Mouse (Mus musculus) brain, embryonic 14.5 days (tissue): ENCODE measurements around the gene Hnrnpk.

Experiments used
- CTCF ChIP-seq: fragments of 200-500 bp; IDR thresholded peaks from 2 replicates; pipeline ENCODE4 v1.5.1; 2012; ENCODE audit warnings: inconsistent platforms, mild to moderate bottlenecking, moderate library complexity, borderline replicate concordance; ENCODE audit not compliant: insufficient read depth, insufficient read length; ENCODE audit errors: extremely low read depth
- POLR2A ChIP-seq: fragments of 200-500 bp; IDR thresholded peaks from 2 replicates; pipeline ENCODE4 v1.6.1; 2012; ENCODE audit warnings: mild to moderate bottlenecking, inconsistent platforms, borderline replicate concordance; ENCODE audit not compliant: poor library complexity, insufficient read depth, insufficient read length, severe bottlenecking; ENCODE audit errors: extremely low read depth

GRCm38 (mm10) chr13:58401135-58402002 is 1.8 kb downstream of the Hnrnpk start:
- TF ChIP-seq POLR2A (0 out of 2 replicates have a peak, but pooled peaks have one; percentile 21), CTCF (no peak)
